Mouse (Mus musculus): Measurements from ENCODE around the gene Sigmar1.
"Not testable (repeated sequence)": the region's sequence is repeated elsewhere in the genome, so short reads cannot be mapped to it uniquely, and the experiment has no call there.

The Sigmar1 gene

DNA sequence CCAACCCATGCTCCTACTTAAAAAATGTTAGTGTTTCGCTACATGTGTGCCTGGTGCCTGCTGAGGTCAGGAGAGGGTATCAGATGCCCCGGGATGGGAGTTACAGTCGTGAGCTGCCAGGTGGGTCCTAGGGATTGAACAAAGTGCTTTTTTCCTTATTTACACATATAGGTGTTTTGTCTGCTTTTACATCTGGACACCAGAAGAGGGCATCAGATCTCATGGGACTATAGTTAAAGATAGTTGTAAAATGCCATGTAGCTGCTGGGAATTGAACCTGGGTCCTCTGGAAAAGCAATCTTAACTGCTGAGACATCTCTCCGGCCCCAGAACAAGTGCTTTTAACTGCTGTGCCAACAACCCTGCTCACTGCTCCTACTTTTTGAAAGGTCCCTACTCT lies 45.7 kb downstream of the Sigmar1 start:
- DNase-seq (ENCODE audit: low spot score) = no peak

DNA sequence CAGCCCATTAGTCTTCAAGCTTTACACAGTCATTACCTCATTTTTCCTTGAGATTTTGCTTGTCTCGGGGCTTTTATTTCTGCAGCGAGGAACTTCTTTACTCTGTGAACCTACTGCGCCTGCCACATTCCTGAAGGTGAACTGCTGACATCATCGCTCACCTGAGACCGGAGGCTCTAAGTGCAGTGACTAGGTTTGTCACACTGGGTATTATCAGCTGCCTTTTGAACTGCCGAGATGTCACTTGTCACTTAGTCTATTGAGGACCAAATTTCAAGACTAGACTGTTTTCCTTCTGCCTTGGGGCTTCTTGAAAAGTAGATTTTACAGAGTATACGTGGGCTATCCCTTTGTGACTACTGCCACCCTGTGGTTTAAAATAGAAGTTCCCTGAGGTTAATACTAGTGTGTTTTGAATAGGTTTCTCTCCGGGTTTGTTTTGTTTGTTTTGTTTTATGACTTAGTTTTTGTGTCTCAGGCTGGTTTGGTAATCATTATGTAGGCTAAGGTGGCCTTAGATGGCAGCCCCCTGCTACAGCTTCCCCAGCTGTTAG lies 47.7 kb downstream of the Sigmar1 start:
- peak; percentile 75 for DNase-seq (ENCODE audit: low spot score)

DNA sequence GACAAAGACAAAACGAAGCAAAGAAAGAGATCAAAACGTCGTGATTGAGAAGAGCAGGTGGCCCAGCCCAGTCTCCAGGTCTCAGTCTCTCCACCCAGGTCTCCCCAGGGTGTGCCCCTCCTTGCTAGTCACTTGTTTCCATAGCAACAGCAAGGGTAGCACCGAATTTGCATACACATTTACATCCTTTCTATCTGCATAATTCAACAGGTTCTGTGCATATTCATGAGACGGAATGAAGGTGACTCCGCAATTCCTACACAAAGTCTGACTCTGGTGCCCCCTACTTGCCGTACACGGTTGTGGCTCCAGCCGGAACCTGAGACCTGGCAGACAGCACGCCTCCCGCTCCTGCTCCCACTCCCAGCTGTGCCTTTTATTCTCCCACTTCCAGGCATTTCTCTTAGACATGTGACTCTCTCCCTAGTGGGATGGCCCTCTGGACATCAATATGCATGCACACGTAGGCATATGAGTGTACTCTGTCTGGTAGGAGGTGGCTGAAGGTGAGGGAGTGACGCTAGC lies 48.9 kb downstream of the Sigmar1 start:
- peak; percentile 74 for DNase-seq (ENCODE audit: low spot score)

- DNase-seq (ENCODE audit: low spot score) = no peak
These were observed 49.8 kb downstream of the Sigmar1 start for GRCm38 (mm10) chr4:41705922-41706754.

GRCm38 (mm10) chr4:41704651-41705050 lies 51.3 kb downstream of the Sigmar1 start:
- DNase-seq (ENCODE audit: low spot score) = no peak

- DNase-seq (ENCODE audit: low spot score) = not testable (repeated sequence)
These were observed 53.7 kb downstream of the Sigmar1 start for GRCm38 (mm10) chr4:41702226-41702625.

DNA sequence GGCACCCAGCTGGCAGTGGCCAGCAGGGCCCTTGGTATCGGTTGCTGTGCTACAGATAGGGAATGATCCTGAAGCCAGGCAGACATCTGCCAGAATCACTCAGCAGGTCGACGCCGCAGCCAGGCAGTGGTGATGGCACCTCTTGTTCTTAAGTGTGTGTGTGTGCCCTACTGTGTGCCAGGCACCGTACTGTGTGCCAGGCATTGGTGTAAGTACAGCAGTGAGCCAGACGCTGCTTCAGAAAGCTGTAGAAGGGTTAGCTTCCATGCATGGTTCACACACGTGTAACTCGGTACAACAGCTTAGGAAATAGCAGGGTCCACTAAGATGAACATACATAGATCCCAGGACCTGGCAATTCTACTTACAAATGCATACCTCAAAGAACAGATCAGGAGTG lies 55.7 kb downstream of the Sigmar1 start:
- not testable (repeated sequence) for DNase-seq (ENCODE audit: low spot score)

GRCm38 (mm10) chr4:41699783-41700182 lies 56.2 kb downstream of the Sigmar1 start, which contains the start of gene Il11ra1:
Gene Il11ra1, plus strand, starts transcription at chr4:41699989.
- DNase-seq (ENCODE audit: low spot score) = not testable (repeated sequence)

DNA sequence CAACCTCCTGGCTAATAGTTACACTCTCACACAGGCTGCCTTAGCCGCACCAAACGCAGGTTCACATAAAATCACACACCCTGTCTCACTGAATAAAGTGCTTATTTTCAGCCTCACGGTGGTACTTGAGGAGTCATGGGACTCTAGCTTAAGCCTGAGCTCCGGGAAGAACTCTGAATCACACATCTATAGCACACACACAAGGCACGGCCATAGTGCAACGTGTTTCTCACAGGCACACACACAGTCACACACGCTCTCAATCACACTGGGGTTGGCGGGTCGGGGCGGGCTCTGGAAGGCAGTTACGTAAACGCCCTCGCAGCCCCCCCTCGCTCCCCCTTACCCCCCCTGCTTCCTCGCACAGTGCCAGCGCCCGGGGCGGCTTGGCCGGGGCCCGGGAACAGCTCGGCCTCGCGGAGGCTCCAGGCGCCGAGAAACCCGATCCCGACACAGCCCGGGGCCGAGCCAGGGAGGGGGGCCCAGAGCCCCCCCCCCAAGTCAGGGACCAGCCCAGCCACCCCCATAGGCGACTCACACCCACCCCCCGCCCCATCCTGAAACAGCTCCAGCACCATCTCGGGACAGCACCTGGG lies 57.4 kb downstream of the Sigmar1 start:
- DNase-seq (ENCODE audit: low spot score) = not testable (repeated sequence)

DNA sequence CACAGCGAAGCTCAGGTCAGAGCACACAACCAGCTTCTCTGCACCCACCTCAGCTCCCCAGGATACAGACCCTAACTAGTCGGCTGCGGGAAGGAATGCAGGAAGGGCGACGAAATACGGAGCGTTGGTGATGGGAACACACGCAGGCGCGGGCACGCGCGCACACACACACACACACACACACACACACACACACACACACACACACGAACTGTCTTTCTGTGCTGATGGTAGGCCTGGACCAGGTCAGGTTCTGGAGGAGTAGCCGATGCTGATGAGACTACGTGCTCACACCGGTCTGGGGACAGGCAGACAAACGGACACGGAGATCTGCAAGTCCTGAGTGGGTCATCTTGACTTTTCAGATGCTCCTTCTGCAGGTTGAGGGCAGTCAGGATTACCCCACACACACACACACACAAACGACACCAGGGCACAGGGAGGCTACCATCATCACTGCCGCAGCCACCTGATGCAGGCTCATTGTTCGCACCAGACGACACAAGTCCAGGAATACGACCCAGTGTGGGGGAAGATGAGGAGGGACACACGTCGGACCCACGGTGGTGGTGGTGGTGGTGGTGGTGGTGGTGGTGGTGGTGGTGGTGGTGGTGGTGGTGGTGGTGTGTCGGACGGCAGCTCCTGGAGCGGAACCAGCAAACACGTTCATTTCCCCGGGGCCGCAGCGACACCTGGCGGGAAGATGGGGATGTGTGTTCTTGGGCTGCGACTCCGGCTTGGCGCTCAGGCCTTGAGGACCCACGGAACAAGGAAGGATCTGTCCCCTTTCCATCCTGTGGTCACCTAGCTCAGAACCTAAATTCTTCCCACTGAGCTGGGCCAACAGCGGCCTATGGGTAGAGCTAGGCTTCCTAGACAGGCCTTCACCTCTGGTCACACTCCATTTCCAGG lies 58.8 kb downstream of the Sigmar1 start, which contains the start of gene Cntfr:
Gene Cntfr, minus strand, starts transcription at position 160 of the 912 bp plus-strand sequence.
- DNase-seq (ENCODE audit: low spot score) = peak; percentile 86

DNA sequence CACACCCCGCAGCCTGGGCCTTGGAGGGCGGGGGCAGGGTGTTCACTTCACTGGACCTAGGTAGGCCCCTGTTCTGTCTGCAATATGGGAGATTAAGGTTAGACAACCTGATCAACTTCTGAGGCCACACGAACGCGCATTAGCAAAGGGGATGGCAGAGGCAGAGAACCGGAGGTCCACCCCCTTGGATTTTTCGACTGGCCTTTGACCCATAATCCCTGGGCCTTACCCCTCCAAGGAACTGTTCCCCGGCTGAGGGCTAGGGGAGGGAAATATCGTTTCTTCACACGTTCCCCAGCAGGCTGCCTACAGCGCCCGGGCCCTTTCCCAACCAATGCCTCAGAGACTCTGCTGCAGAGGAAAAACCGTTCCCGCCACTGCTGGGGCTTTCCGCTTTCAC lies 59.5 kb downstream of the Sigmar1 start:
- DNase-seq (ENCODE audit: low spot score) = not testable (repeated sequence)

- not testable (repeated sequence) for DNase-seq (ENCODE audit: low spot score)
These were observed 60.2 kb downstream of the Sigmar1 start for GRCm38 (mm10) chr4:41695800-41696199.

GRCm38 (mm10) chr4:41693511-41693910 lies 62.4 kb downstream of the Sigmar1 start:
- not testable (repeated sequence) for DNase-seq (ENCODE audit: low spot score)

DNA sequence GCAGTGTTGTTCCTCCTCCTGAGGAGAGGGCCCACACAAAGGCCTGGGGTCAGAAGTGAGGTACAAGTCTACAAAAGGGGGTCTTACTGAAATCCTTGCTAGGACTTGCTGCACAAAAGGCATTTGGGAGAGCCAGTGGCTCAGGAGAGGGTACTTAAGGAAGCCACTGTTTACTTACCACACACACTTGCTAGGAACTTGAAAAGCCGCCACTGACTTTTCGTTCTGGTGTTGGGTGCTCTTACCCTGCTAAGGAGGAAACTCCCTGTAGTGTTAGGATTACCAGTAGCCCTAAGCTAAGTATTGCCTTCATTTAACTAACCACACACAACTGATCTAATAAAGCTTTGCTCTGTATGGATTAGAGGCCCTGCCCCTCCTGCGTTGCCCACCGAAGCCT lies 65.9 kb downstream of the Sigmar1 start:
- not testable (repeated sequence) for DNase-seq (ENCODE audit: low spot score)

GRCm38 (mm10) chr4:41688562-41688961 lies 67.4 kb downstream of the Sigmar1 start:
- not testable (repeated sequence) for DNase-seq (ENCODE audit: low spot score)
